Mouse (Mus musculus) hindbrain, postnatal 0 days (tissue): ENCODE data around the gene Hsp90b1. TPM values are rescaled to one million over a fixed set of nuclear protein-coding genes. Genes with fewer than 3 reads are reported as not detected.

Source experiments
- microRNA-seq, 2 experiments: library from miRNA; unstranded; fragments of <30 nt; microRNA quantifications; one replicate each; pipeline ENCODE4; 2016
- polyA plus RNA-seq: library from polyadenylated mRNA; unstranded; fragments of >200 nt; fragmentation: Nextera tagmentation; extraction: Ambion mirVana; gene quantifications from 2 replicates; pipeline ENCODE4 v1.2.1, GENCODE M21; 2015
- total RNA-seq: library from RNA; depleted of rRNA; stranded (reverse); fragments of >200 nt; gene quantifications from 2 replicates; pipeline ENCODE4 v1.2.3, GENCODE M21; 2014; rRNA removed

Hsp90b1 gene
- total and polyA plus RNA-seq, 2 experiments from 2014 or later = 92.5 to 228 TPM

Small RNAs within 50 kb of the gene (microRNA-seq; reads per million reads assigned to microRNA genes)
- gene Gm25745 = 0 to 0.35 reads per million in 2 experiments

Other genes with a start within 250 kb of the Hsp90b1 start
- 64.7 and 67.4 TPM in 2 replicates for gene Syn3, start 206.6 kb downstream of the Hsp90b1 start, total RNA-seq
- gene Syn3, start 206.6 kb downstream of the Hsp90b1 start, polyA plus RNA-seq = 15.1 and 18.3 TPM in 2 replicates
- gene Ttc41, start 302 bp upstream of the Hsp90b1 start, total RNA-seq = 2.0 and 2.2 TPM in 2 replicates
- 1.4 and 1.5 TPM in 2 replicates for gene Ttc41, start 302 bp upstream of the Hsp90b1 start, polyA plus RNA-seq
- gene Gm49358, start 58.5 kb upstream of the Hsp90b1 start, total RNA-seq = 4.2 TPM in 1 of 2 replicates, not detected in the other
- gene Gm49358, start 58.5 kb upstream of the Hsp90b1 start, polyA plus RNA-seq = not detected in 2 replicates
- gene Nt5dc3, start 73.5 kb upstream of the Hsp90b1 start, total RNA-seq = 43.6 and 49.1 TPM in 2 replicates
- gene Nt5dc3, start 73.5 kb upstream of the Hsp90b1 start, polyA plus RNA-seq = 8.5 and 9.3 TPM in 2 replicates